Mouse (Mus musculus) limb, embryonic 15.5 days (tissue): ENCODE measurements at regions not wholly inside any gene's neighbourhood (a gene's known extent, or its start where the extent isn't known, plus 50 kb on each side); places are given as distances from the start of the nearest gene placed in this dataset.
"Not testable (repeated sequence)": the region's sequence is repeated elsewhere in the genome, so short reads cannot be mapped to it uniquely, and the experiment has no call there.

Experiments
- ATAC-seq: fragments of 200-750 bp; cut with Nextera tagmentation; 2 replicates; pipeline ENCODE4 v1.8.0; 2017; ENCODE audit warnings: low read depth, moderate TSS enrichment; ENCODE audit not compliant: insufficient number of reproducible peaks, low FRiP score, low TSS enrichment
- H3K27ac ChIP-seq: fragments of 300-500 bp; sonication (generic); 2 replicates; pipeline ENCODE4 v1.5.1; 2015; ENCODE audit warnings: moderate library complexity, mild to moderate bottlenecking, inconsistent platforms
- H3K27me3 ChIP-seq: fragments of 300-500 bp; sonication (generic); 2 replicates; pipeline ENCODE4 v1.6.1; 2015; ENCODE audit warnings: inconsistent platforms
- H3K36me3 ChIP-seq: fragments of 300-500 bp; sonication (generic); 2 replicates; pipeline ENCODE4 v1.6.1; 2015; ENCODE audit warnings: inconsistent platforms
- H3K4me1 ChIP-seq: fragments of 300-500 bp; sonication (generic); 2 replicates; pipeline ENCODE4 v1.6.1; 2015; ENCODE audit warnings: inconsistent platforms
- H3K4me2 ChIP-seq: fragments of 300-500 bp; sonication (generic); 2 replicates; pipeline ENCODE4 v1.6.1; 2015; ENCODE audit warnings: mild to moderate bottlenecking, inconsistent platforms
- H3K4me3 ChIP-seq: fragments of 300-500 bp; sonication (generic); 2 replicates; pipeline ENCODE4 v1.5.1; 2015; ENCODE audit warnings: mild to moderate bottlenecking, inconsistent platforms
- H3K9ac ChIP-seq: fragments of 300-500 bp; sonication (generic); 2 replicates; pipeline ENCODE4 v1.6.1; 2015; ENCODE audit warnings: inconsistent platforms
- H3K9me3 ChIP-seq: fragments of 300-500 bp; sonication (generic); 2 replicates; pipeline ENCODE4 v1.6.1; 2016; ENCODE audit warnings: inconsistent platforms
- WGBS: fragments of 180-500 bp; shearing (Covaris S2); methylation state at CpG from one replicate; pipeline ENCODE4 v1.1.7; 2015; 5-methylcytosine and 5-hydroxymethylcytosine counted together

DNA sequence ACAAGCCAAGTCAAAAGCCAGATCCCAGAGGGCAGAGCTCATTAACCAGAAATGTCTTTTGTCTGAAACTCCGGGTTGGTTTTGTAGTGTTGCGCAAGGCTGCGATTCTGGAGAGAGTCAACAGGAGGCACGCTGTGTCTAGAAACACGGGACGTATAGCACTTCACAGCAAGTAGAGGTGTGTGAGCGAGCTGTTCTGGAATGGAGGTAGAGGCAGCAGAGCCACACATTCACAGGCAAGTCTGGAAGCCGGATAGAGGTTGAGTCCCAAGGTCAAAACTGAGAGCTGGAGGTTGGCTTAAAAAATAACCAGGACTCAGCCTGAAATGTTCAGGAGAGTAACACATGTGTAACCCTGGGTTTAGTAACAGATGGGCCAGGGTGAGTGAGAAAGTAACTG is 94.0 kb downstream of the Gm5426 start:
- WGBS, result 77% methylated on average over 8 of the region's 8 CpGs
- Histone ChIP-seq H3K27ac (no peak overlapping the region), H3K4me1 (peaks cover 3% of the 10 kb centered on the region; the same call in 1 of the 2 replicates), H3K27me3 (no peaks in the 10 kb centered on the region), H3K4me3 (no peak overlapping the region), H3K4me2 (no peak overlapping the region), H3K36me3 (no peaks in the 10 kb centered on the region), H3K9me3 (no peaks in the 10 kb centered on the region), H3K9ac (no peak overlapping the region)
- ATAC-seq, result no peak

DNA sequence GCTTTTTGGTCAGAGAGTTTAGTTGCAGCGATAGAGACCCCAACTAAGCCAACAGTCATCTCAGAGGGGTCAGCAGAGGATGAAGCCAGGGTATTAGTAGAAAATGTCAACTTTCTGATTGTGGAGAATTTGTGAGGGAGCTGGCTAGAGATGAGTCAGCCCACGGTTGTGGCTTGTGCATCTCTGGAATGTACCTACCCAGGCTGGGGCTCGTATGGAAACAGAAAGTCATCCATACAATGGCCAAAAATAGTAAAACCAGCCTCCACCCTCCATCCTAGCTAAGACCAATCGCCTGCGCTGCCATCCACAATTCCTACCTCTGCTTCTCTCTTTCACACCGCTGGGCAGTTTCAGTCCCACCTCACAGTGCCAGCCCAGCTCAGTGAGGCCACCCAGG is 94.9 kb downstream of the Gm5426 start:
- Histone ChIP-seq H3K9me3 (no peaks in the 10 kb centered on the region), H3K27me3 (no peaks in the 10 kb centered on the region), H3K4me2 (no peak overlapping the region), H3K27ac (no peak overlapping the region), H3K9ac (no peak overlapping the region), H3K4me1 (peaks cover 3% of the 10 kb centered on the region; the same call in 1 of the 2 replicates), H3K36me3 (no peaks in the 10 kb centered on the region), H3K4me3 (no peak overlapping the region)
- ATAC-seq, result no peak
- WGBS, result 82% methylated on average over 6 of the region's 6 CpGs

DNA sequence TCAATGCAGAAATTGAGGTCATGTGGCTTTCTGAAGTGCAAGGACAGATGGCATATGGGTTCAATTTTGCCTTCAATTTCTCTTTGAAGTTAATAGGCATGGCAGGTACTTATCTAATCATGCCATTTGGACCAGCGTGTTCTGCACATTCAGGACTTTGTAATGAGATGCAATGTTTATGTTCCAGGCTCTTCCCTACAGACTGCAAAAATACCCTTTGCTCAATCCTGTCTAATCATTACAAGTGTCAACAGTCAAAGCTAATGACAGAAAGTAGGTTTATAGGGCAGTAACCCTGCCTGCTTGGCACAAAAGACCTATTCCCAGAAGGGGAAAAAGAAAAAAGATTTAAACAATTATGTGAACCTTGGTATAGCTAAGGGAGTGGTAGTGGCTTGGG is 96.5 kb downstream of the Gm5426 start:
- no peaks in the 10 kb centered on the region for H3K27me3 ChIP-seq
- no peak overlapping the region for H3K9ac ChIP-seq
- no peak overlapping the region for H3K27ac ChIP-seq
- WGBS, result 24% methylated on average over 1 of the region's 1 CpGs
- H3K9me3 ChIP-seq, result no peaks in the 10 kb centered on the region
- no peak for ATAC-seq
- H3K4me2 ChIP-seq, result no peak overlapping the region
- no peaks in the 10 kb centered on the region for H3K36me3 ChIP-seq
- H3K4me1 ChIP-seq, result peaks cover 3% of the 10 kb centered on the region; the same call in 1 of the 2 replicates
- no peak overlapping the region for H3K4me3 ChIP-seq

DNA sequence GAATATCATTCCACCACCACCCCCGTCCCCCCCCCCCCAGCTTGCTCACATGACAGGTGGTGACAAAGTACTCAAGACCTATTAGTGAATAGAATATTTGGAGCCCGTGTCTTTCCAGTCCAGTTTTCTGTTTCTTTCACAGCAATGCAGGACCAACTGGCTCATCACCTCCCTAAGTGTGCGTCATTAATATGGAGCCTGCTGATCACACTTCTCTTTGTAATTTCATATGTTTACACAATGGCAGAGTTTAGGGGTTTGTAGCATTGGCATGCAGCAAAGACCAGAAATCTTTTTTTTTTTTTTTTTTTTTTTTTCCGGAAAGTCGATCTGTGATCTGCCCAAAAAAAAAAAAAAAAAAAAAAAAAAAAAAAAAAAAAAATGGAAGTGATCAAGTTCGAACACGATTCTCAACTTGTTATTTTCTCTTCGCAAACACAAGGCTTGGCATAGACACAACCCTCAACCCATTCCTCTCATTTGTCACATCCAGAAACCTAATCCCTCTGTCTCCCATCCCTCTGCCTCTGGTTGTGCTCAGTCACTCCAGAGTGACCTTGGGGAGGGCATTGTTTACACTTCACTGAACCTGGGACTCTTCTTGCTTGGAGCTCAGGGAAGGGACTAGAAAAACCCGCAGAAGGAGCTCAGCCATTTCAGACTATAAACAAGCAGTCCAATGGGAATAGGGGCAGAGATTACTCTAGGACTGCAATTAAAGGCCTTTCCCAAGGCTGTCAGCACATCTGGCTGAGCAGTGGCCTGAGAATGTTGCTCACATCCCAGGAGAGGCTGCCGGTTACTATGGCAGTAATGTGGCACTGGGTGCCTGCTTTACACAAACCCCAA is 98.4 kb downstream of the Gm5426 start:
- Histone ChIP-seq H3K4me3 (no peak overlapping the region), H3K27me3 (no peaks in the 10 kb centered on the region), H3K9me3 (no peaks in the 10 kb centered on the region), H3K27ac (no peak overlapping the region), H3K4me1 (peaks cover 3% of the 10 kb centered on the region; the same call in 1 of the 2 replicates), H3K9ac (no peak overlapping the region), H3K36me3 (no peaks in the 10 kb centered on the region), H3K4me2 (no peak overlapping the region)
- ATAC-seq, result no peak
- 53% methylated on average over 10 of the region's 10 CpGs for WGBS

DNA sequence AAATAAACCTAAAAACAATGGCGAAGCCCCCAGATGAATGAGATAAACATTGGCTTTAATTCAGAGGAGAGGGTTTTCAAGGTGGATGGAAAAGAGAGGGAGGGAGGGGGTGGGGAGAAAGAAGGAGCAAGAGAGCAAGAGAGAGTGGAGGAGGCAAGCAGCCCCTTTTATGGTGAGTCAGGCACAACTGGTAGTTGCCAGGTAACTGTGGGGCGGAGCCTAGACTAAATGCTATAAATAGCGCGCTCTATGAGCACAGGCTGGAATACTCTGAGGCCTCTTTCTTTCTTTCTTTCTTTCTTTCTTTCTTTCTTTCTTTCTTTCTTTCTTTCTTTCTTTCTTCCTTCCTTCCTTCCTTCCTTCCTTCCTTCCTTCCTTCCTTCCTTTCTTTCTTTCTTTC is 99.6 kb downstream of the Gm5426 start:
- H3K4me3 ChIP-seq, H3K4me2 ChIP-seq, H3K9ac ChIP-seq, ATAC-seq, H3K27me3 ChIP-seq, H3K27ac ChIP-seq, H3K4me1 ChIP-seq, H3K9me3 ChIP-seq, H3K36me3 ChIP-seq: not testable (repeated sequence)
- 84% methylated on average over 4 of the region's 4 CpGs for WGBS

DNA sequence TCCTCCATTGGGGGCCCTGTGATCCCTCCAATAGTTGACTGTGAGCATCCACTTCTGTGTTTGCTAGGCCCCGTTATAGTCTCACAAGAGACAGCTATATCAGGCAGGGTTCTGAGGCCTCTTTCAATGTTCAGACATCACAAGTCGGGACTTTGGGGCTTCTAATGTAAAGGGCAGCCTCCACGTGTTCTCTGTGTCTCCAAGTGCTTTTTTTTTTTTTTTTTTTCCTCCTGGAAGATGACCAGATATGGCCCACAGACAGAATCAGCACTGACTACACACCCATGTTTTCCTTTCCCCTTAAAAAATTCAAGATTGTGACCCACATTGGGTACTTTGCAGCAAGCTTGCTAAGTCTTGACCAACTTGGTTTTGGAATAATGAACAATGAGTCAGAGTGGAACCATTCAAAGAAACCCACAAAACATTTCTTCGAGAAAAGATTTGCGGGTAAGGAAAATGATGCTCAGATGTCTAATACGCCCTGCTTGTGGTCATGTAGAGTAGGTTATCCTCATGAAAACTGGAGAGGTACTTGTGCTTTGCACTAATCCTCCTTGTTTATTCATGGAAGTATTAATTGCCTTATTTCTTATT is 100.5 kb downstream of the Gm5426 start:
- no peak overlapping the region for H3K9ac ChIP-seq
- 93% methylated on average over 6 of the region's 6 CpGs for WGBS
- H3K27me3 ChIP-seq, result no peaks in the 10 kb centered on the region
- ATAC-seq, result no peak
- H3K4me3 ChIP-seq, result no peak overlapping the region
- H3K36me3 ChIP-seq, result no peaks in the 10 kb centered on the region
- H3K4me1 ChIP-seq, result peaks cover 3% of the 10 kb centered on the region; the same call in 1 of the 2 replicates
- H3K9me3 ChIP-seq, result no peaks in the 10 kb centered on the region
- H3K4me2 ChIP-seq, result no peak overlapping the region
- H3K27ac ChIP-seq, result no peak overlapping the region

DNA sequence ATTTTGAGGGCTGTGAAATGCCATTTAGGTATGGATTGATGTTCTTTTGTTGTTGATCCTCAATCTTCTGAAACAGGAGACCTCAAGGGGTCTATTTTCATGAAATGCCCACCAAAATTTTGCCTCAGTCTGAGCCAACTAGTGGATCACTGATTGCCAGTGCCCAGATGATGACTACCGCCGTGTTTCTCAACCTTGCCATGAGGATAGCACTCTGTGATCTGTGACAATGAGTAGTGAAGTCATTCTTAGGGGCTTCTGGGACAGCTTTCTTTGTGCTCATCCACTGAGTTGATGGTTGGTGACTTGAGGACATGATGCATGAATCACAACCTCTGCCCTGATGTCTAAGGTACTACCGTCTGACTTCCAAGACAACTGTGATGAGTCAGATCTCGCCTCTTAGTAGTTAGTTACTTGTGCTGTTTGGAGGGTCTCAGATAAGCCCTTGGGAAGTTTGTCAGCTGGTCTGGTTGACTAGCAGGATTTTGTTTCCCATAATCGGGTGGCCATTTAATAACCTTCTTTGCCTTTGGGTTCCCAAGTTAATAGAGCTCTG is 101.2 kb downstream of the Gm5426 start:
- ATAC-seq, result no peak
- Histone ChIP-seq H3K4me1 (peaks cover 3% of the 10 kb centered on the region; the same call in 1 of the 2 replicates), H3K27ac (no peak overlapping the region), H3K4me3 (no peak overlapping the region), H3K4me2 (no peak overlapping the region), H3K36me3 (no peaks in the 10 kb centered on the region), H3K27me3 (no peaks in the 10 kb centered on the region), H3K9ac (no peak overlapping the region), H3K9me3 (no peaks in the 10 kb centered on the region)
- WGBS, result 70% methylated on average over 5 of the region's 5 CpGs

DNA sequence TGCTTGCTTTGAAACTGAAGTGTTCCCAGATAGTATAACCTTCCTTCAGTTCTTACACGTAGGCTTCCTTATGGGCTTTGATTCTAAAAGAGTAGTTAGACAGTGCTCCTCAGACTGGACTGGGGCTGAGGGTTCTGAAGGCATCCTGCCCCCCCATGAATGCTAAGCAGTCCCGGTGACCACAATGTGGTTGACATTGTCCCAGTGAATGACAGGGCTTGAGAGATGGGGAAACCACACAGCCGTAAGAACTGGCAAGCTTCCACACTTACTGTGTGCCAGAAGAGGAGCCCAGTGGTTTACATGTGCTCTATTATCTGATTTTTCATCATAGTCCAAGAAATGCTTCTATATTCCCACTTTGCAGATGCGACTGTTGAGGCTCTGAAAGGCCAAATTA is 101.8 kb downstream of the Gm5426 start:
- Histone ChIP-seq H3K9me3 (no peaks in the 10 kb centered on the region), H3K4me2 (no peak overlapping the region), H3K4me1 (peaks cover 3% of the 10 kb centered on the region; the same call in 1 of the 2 replicates), H3K4me3 (no peak overlapping the region), H3K36me3 (no peaks in the 10 kb centered on the region), H3K9ac (no peak overlapping the region), H3K27ac (no peak overlapping the region), H3K27me3 (no peaks in the 10 kb centered on the region)
- ATAC-seq, result no peak
- 59% methylated on average over 4 of the region's 4 CpGs for WGBS

DNA sequence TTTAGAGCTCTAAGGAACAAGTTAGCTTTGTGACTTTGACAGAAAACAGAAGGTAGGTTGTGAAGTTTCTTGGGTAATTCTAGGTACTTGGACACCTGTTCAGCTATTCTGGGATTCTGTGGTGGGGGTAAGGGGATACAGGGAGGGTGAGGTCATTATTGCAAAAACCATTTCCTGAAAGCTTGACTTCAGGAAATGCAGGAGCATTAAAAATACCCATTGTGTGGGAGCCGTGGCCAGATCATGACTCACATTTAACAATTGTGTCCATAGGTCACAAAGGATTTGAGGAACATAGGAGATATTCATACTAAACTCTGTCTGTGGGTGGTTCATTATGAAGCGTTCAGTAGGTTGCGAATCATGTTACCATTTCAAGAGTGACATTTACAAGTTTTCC is 102.4 kb downstream of the Gm5426 start:
- peaks cover 3% of the 10 kb centered on the region; the same call in 1 of the 2 replicates for H3K4me1 ChIP-seq
- WGBS, result 52% methylated on average over 3 of the region's 3 CpGs
- ATAC-seq, result no peak
- no peak overlapping the region for H3K4me2 ChIP-seq
- no peak overlapping the region for H3K4me3 ChIP-seq
- H3K27me3 ChIP-seq, result no peaks in the 10 kb centered on the region
- no peak overlapping the region for H3K9ac ChIP-seq
- H3K36me3 ChIP-seq, result no peaks in the 10 kb centered on the region
- no peaks in the 10 kb centered on the region for H3K9me3 ChIP-seq
- no peak overlapping the region for H3K27ac ChIP-seq

DNA sequence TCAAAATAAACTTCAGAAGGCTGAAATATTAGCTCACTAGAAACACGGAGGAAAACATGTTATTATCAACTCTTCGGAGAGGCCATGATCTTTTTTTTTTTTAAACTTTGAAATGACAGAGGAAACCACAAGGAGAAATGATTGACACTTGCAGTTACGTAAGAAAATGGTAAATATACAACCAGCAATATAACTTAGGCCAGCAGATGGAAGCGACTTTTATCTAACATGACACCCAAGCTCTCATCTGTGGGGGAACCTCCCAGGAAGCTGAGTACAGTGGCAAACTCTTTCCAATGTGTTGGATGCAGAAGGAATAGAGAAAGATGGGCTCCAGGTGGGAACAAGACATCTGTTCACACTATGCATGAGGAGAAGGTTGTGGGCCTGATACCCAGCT is 104.2 kb downstream of the Gm5426 start:
- WGBS, result 80% methylated on average over 4 of the region's 4 CpGs
- Histone ChIP-seq H3K27me3 (no peaks in the 10 kb centered on the region), H3K36me3 (no peaks in the 10 kb centered on the region), H3K4me2 (no peak overlapping the region), H3K9ac (no peak overlapping the region), H3K4me1 (no peaks in the 10 kb centered on the region), H3K4me3 (no peak overlapping the region), H3K9me3 (no peaks in the 10 kb centered on the region), H3K27ac (no peak overlapping the region)
- ATAC-seq, result no peak

DNA sequence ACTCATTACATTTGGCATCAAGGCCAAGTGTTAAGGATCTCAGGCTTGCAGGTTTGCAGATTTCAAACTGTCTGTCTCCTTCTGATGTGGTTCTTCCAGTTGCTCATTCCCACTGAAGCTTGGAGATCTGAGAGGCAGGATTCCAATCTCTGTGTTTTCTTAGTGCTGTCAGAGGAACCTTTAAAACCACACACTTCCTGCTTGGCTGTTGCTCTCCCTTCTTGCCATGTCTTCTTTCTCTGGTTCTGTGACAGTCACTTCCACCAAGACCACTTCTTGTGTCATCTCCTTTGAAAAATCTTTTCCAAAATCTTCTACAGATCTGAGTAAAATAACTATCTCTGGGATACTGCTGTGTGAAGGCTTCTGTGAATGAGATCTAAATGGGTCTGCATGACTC is 117.3 kb downstream of the Gm5426 start:
- Histone ChIP-seq H3K4me3 (no peak overlapping the region), H3K36me3 (no peaks in the 10 kb centered on the region), H3K27ac (no peak overlapping the region), H3K4me2 (no peak overlapping the region), H3K9me3 (peaks cover 3% of the 10 kb centered on the region; the same call in 1 of the 2 replicates), H3K27me3 (no peaks in the 10 kb centered on the region), H3K9ac (no peak overlapping the region), H3K4me1 (no peaks in the 10 kb centered on the region)
- no peak for ATAC-seq

DNA sequence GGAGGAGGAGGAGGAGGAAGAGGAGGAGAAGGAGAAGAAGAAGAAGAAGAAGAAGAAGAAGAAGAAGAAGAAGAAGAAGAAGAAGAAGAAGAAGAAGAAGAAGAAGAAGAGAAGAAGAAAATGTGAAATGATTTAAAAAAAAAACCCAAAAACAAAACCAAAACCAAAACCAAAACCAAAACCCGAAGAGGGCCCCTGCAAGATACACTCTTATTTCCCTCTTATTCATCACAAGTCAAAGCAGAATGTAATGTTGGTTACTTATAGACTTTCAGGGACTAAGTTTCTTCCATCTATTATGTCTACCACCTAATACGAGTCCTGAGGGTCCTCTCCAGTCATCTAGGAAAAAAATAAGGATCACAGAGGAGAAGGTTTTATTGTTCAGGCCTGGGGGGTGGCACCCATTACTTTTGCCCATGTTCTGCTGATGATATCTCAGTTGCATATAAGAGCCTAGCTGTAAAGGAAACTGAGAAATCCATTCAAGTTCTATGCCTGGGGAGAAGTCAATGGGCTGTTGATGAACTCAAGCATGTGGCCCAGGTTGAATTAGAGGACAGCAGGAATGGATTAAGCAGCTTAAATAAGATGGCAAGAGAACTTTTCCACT is 118.0 kb downstream of the Gm5426 start:
- WGBS, result 85% methylated on average over 2 of the region's 2 CpGs
- no peak for ATAC-seq
- H3K9ac ChIP-seq, result no peak overlapping the region
- peaks cover 3% of the 10 kb centered on the region; the same call in 1 of the 2 replicates for H3K9me3 ChIP-seq
- H3K36me3 ChIP-seq, result no peaks in the 10 kb centered on the region
- H3K27ac ChIP-seq, result no peak overlapping the region
- H3K4me3 ChIP-seq, result no peak overlapping the region
- H3K4me1 ChIP-seq, result no peaks in the 10 kb centered on the region
- no peak overlapping the region for H3K4me2 ChIP-seq
- H3K27me3 ChIP-seq, result no peaks in the 10 kb centered on the region
